Mouse (Mus musculus): Measurements from ENCODE around the gene Vmn1r198.

GRCm38 (mm10) chr13:22333269-22333668 is 16.9 kb upstream of the Vmn1r198 start:
- no peak for TF ChIP-seq CTCF (IDR thresholded peaks at IDR 0.05; ENCODE audit: insufficient read depth, low read depth, low read length)
- no peak for TF ChIP-seq POLR2A (IDR thresholded peaks at IDR 0.05; ENCODE audit: insufficient read depth, low read depth, low read length)

Data from olfactory bulb, adult 2 months (tissue).